Mouse (Mus musculus) lung, adult 2 months (tissue): ENCODE measurements around the gene Mtfr1l.

ENCODE experiments used
- CTCF ChIP-seq: fragments of 200-500 bp; IDR thresholded peaks from 2 replicates; pipeline ENCODE4 v1.5.1; 2011; ENCODE audit warnings: mild to moderate bottlenecking, low read length, control low read depth; ENCODE audit not compliant: insufficient read depth
- POLR2A ChIP-seq: fragments of 200-500 bp; IDR thresholded peaks from 2 replicates; pipeline ENCODE4 v1.6.1; 2011; ENCODE audit warnings: low read depth, mild to moderate bottlenecking, control low read depth, low read length, borderline replicate concordance; ENCODE audit errors: extremely low read depth

GRCm38 (mm10) chr4:134567377-134568226 is 32.4 kb upstream of the Mtfr1l start:
- TF ChIP-seq CTCF (no peak), POLR2A (no peak)
